Mouse (Mus musculus): ENCODE results near the gene Hmgb1. TPM values are rescaled to one million over a fixed set of nuclear protein-coding genes. Genes with fewer than 3 reads are reported as not detected.

The Hmgb1 gene
- total and polyA plus RNA-seq, 3 experiments = 227 to 899 (median 288) TPM

DNA sequence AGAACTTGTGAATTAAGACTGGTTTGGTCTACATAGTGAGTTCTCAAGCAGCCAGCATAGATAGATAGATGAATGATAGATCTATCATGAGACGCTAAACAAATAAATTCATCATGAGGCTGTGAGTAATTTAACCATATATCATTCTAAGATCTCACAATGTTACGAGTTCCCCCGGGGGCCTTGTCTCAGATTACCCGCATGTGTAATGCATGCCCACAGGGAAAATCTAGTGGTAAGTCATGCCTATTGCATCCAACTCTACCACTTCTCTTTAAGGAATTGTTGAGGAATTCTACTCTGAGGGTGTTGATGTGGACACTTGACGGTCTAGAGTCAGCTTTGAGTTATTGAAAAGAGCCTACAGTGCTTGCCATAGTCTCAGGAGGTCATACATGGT is 22.0 kb upstream of the Hmgb1 start:
- H3K27me3 ChIP-seq (replicated peaks) = no peaks in the 10 kb centered on the region
- no peak overlapping the region for H3K4me2 ChIP-seq (ENCODE audit: insufficient read depth, low read depth, poor library complexity, severe bottlenecking)
- no peak overlapping the region for H3K4me3 ChIP-seq (replicated peaks in 1 of 3; ENCODE audit: low read depth in 2 of 3, low read length in 2 of 3, poor library complexity in 1 of 3)
- in situ Hi-C loops (cut with MboI; ENCODE audit: low pct_ligation_motif_present, low pct_unique_long_range_greater_than_20kb, low sequenced_read_pairs) = no loop called here
- dilution Hi-C loops (cut with MboI; ENCODE audit: extremely low pct_ligation_motif_present, extremely low pct_unique_long_range_greater_than_20kb, low sequenced_read_pairs) = no loop called here
- peaks cover 3% of the 10 kb centered on the region for H3K79me2 ChIP-seq (replicated peaks; ENCODE audit: control insufficient read depth, extremely low read depth, insufficient read depth, poor library complexity, severe bottlenecking)
- no peak overlapping the region for H3K27ac ChIP-seq (ENCODE audit: insufficient read depth, low read depth)
- H3K36me3 ChIP-seq (replicated peaks in 1 of 2; ENCODE audit: control insufficient read depth in 1 of 2, insufficient read depth in 1 of 2, low read length in 1 of 2) = peaks cover 72 to 91% of the 10 kb centered on the region in 2 experiments
- no peak overlapping the region for H3K9ac ChIP-seq (ENCODE audit: insufficient read depth, low read depth)
- DNase-seq (ENCODE audit: extremely low read depth) = no peak
- H3K4me1 ChIP-seq (ENCODE audit: control insufficient read depth in 1 of 2, insufficient read depth in 2 of 2) = peaks cover 0 to 6% of the 10 kb centered on the region in 2 experiments; a peak in 2 of 4 replicates
- H3K9me3 ChIP-seq (replicated peaks; ENCODE audit: low read length) = no peaks in the 10 kb centered on the region
- TF ChIP-seq SMC3 (IDR thresholded peaks at IDR 0.05; ENCODE audit: low read depth, low read length) (no peak), ZMIZ1 (IDR thresholded peaks at IDR 0.05; ENCODE audit: low read depth, low read length) (no peak)

DNA sequence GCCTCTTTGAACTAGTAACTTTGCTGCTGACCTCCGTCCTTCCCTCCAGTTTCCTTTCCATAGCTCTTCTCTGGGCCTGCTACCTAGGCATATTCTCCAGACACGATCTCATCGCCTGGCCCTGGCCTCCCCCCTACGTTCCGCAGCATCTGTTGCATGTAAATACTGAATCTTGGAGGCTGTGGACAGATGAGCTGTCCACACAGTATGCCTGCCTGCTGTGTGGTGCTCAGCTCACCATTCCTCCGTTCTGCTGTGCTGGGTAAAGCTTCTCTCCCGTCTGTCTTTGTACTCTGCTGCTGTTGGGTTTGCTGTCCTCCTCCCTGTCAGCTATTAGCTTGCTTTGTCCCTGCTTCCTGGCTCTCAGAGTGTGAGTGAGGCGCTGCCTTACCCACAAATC is 21.0 kb upstream of the Hmgb1 start:
- H3K27me3 ChIP-seq (replicated peaks) = no peaks in the 10 kb centered on the region
- no peak overlapping the region for H3K4me2 ChIP-seq (ENCODE audit: insufficient read depth, low read depth, poor library complexity, severe bottlenecking)
- peaks cover 6% of the 10 kb centered on the region for H3K79me2 ChIP-seq (replicated peaks; ENCODE audit: control insufficient read depth, extremely low read depth, insufficient read depth, poor library complexity, severe bottlenecking)
- H3K4me3 ChIP-seq (replicated peaks in 1 of 3; ENCODE audit: low read depth in 2 of 3, low read length in 2 of 3, poor library complexity in 1 of 3) = no peak overlapping the region
- H3K9ac ChIP-seq (ENCODE audit: insufficient read depth, low read depth) = no peak overlapping the region
- H3K4me1 ChIP-seq (ENCODE audit: control insufficient read depth in 1 of 2, insufficient read depth in 2 of 2) = peaks cover 0 to 6% of the 10 kb centered on the region in 2 experiments; a peak in 2 of 4 replicates
- no peak overlapping the region for H3K27ac ChIP-seq (ENCODE audit: insufficient read depth, low read depth)
- dilution Hi-C loops (cut with MboI; ENCODE audit: extremely low pct_ligation_motif_present, extremely low pct_unique_long_range_greater_than_20kb, low sequenced_read_pairs) = no loop called here
- peaks cover 69 to 88% of the 10 kb centered on the region in 2 experiments for H3K36me3 ChIP-seq (replicated peaks in 1 of 2; ENCODE audit: control insufficient read depth in 1 of 2, insufficient read depth in 1 of 2, low read length in 1 of 2)
- no peak for DNase-seq (ENCODE audit: extremely low read depth)
- no peak for TF ChIP-seq ZC3H11A (IDR thresholded peaks at IDR 0.05; ENCODE audit: low read depth, low read length)
- TF ChIP-seq EP300 (IDR thresholded peaks at IDR 0.05; ENCODE audit: low read length) = no peak
- TF ChIP-seq E2F4 (IDR thresholded peaks at IDR 0.05; ENCODE audit: insufficient replicate concordance, low read depth, low read length) = no peak
- no peak for TF ChIP-seq PAX5 (IDR thresholded peaks at IDR 0.05; ENCODE audit: low read length)
- TF ChIP-seq SIN3A (IDR thresholded peaks at IDR 0.05; ENCODE audit: low read length) = no peak
- no peak for TF ChIP-seq MAZ (IDR thresholded peaks at IDR 0.05; ENCODE audit: low read depth, low read length)
- TF ChIP-seq ZNF384 (IDR thresholded peaks at IDR 0.05; ENCODE audit: low read depth, low read length) = no peak
- TF ChIP-seq NELFE (IDR thresholded peaks at IDR 0.05; ENCODE audit: low read depth, low read length) = no peak
- TF ChIP-seq MAFK (IDR thresholded peaks at IDR 0.05; ENCODE audit: insufficient replicate concordance, low read length) = no peak
- TF ChIP-seq MXI1 (IDR thresholded peaks at IDR 0.05; ENCODE audit: low read depth, low read length) = no peak
- TF ChIP-seq SMC3 (IDR thresholded peaks at IDR 0.05; ENCODE audit: low read depth, low read length) = no peak
- TF ChIP-seq ZKSCAN1 (IDR thresholded peaks at IDR 0.05; ENCODE audit: borderline replicate concordance, low read depth, low read length) = no peak
- no peak for TF ChIP-seq RCOR1 (conservative IDR thresholded peaks at IDR 0.05; ENCODE audit: low read depth, low read length)
- TF ChIP-seq UBTF (IDR thresholded peaks at IDR 0.05; ENCODE audit: low read depth, low read length) = no peak
- no peak for TF ChIP-seq JUND (conservative IDR thresholded peaks at IDR 0.05; ENCODE audit: low read depth, low read length)
- TF ChIP-seq MAX (IDR thresholded peaks at IDR 0.05; ENCODE audit: low read length) = no peak
- TF ChIP-seq KAT2A (IDR thresholded peaks at IDR 0.05; ENCODE audit: insufficient replicate concordance, low read length) = no peak
- no peak for TF ChIP-seq ZMIZ1 (IDR thresholded peaks at IDR 0.05; ENCODE audit: low read depth, low read length)
- no peaks in the 10 kb centered on the region for H3K9me3 ChIP-seq (replicated peaks; ENCODE audit: low read length)
- in situ Hi-C loops (cut with MboI; ENCODE audit: low pct_ligation_motif_present, low pct_unique_long_range_greater_than_20kb, low sequenced_read_pairs) = no loop called here

Measured in CH12.LX (cell line).